Mouse (Mus musculus) brown adipose tissue, adult 24 weeks (tissue): ENCODE data around the gene Serpina3j. TPM values are rescaled to one million over a fixed set of nuclear protein-coding genes. Genes with fewer than 3 reads are reported as not detected.
"Not testable (repeated sequence)": the region's sequence is repeated elsewhere in the genome, so short reads cannot be mapped to it uniquely, and the experiment has no call there.

Experiments used
- H3K27ac ChIP-seq: fragments of 200-500 bp; replicated peaks from 2 replicates; pipeline ENCODE4 v1.5.1; 2012; ENCODE audit warnings: low read depth, mild to moderate bottlenecking, low read length
- H3K4me1 ChIP-seq: fragments of 200-500 bp; 2 replicates; pipeline ENCODE4 v1.6.1; 2012; ENCODE audit warnings: low read length, mixed read lengths; ENCODE audit not compliant: control insufficient read depth, insufficient read depth, insufficient read length
- H3K4me3 ChIP-seq: fragments of 200-500 bp; 2 replicates; pipeline ENCODE4 v1.5.1; 2012; ENCODE audit warnings: low read depth, mild to moderate bottlenecking, low read length, moderate library complexity; ENCODE audit not compliant: insufficient read depth
- polyA plus RNA-seq: library from polyadenylated mRNA; stranded (reverse); fragments of >200 nt; gene quantifications from 2 replicates; pipeline ENCODE4 v1.2.4, GENCODE M21; 2012; ENCODE audit not compliant: missing spikeins, insufficient read depth, insufficient read length

Gene Serpina3j
- polyA plus RNA-seq, 1 experiment = 0.48 TPM

DNA sequence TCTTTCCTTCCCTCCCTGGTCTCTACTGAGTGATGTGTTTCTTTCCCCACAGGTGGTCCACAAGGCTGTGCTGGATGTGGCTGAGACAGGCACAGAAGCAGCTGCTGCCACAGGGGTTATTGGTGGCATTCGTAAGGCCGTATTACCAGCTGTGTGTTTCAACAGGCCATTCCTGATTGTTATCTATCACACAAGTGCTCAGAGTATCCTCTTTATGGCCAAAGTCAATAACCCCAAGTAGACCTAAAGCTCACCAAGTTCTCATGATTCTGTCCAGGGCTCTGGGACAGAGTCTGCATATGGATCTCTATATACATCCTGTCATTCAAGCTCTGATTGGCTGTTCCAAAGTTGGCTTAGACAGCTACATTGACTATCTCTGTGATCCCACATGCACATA is 30.8 kb downstream of the Serpina3j start:
- no peak overlapping the region for H3K4me3 ChIP-seq

GRCm38 (mm10) chr12:104345707-104346106 is 31.4 kb downstream of the Serpina3j start:
- H3K27ac ChIP-seq = no peak overlapping the region
- H3K4me3 ChIP-seq = no peak overlapping the region
- H3K4me1 ChIP-seq = no peaks in the 10 kb centered on the region

More for the DNA sequence above, 30.8 kb downstream of the Serpina3j start:
- no peak overlapping the region for H3K27ac ChIP-seq
- H3K4me1 ChIP-seq = no peaks in the 10 kb centered on the region

DNA sequence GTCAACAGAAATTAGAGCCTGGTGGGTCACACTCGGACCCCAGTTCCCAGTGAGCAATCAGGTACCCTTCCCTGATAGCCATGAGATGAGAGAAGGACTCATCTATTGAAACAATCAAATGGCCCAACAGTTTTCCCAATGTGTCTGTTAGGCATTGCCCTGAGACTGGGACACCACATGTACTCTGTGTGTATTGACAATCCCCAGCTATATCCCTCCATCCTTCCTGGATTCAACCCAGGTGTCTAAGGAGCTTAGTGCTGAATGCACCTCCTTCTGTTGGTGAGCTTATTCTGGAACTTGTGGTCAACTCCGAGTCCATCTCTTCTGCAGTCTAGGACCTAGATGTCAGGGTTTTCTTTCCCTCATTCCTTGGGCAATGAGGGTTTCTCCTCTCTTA is 32.7 kb downstream of the Serpina3j start:
- Histone ChIP-seq H3K27ac (no peak overlapping the region), H3K4me1 (no peaks in the 10 kb centered on the region), H3K4me3 (no peak overlapping the region)

DNA sequence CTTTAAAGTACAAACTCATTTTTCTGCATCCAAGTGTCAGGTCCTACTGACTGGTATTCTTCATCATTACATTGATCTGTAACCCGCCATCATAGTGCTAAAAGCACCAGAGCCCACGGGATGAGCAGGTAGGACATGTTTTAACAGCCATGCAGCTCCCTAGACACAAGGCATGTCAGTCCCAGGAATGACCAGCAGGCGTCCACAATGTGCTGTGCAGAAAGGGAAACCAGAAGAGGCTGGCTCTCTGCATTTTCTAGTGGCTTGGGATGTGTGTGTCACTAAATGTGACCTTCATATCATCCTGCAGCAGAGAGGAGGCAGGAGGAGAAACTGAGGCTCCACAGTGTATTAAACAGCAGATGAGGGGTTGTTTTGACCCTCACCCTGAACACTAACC is 37.5 kb downstream of the Serpina3j start:
- not testable (repeated sequence) for H3K27ac ChIP-seq, H3K4me3 ChIP-seq, H3K4me1 ChIP-seq

- H3K4me1 ChIP-seq = no peaks in the 10 kb centered on the region
Measured at GRCm38 (mm10) chr12:104356006-104356405, 41.7 kb downstream of the Serpina3j start.

GRCm38 (mm10) chr12:104369986-104370385 is 55.6 kb downstream of the Serpina3j start:
- no peak overlapping the region for H3K4me3 ChIP-seq
- H3K27ac ChIP-seq = no peak overlapping the region

More at GRCm38 (mm10) chr12:104356006-104356405, 41.7 kb downstream of the Serpina3j start:
- H3K27ac ChIP-seq = no peak overlapping the region
- H3K4me3 ChIP-seq = no peak overlapping the region

More at GRCm38 (mm10) chr12:104369986-104370385, 55.6 kb downstream of the Serpina3j start:
- H3K4me1 ChIP-seq = no peaks in the 10 kb centered on the region

Other genes starting within 250 kb of the Serpina3j start
- not detected in 2 replicates for gene Serpina5, start 213.4 kb upstream of the Serpina3j start, polyA plus RNA-seq
- gene Serpina3a, start 201.8 kb upstream of the Serpina3j start, polyA plus RNA-seq = not detected in 2 replicates
- gene Serpina3b, start 186.6 kb upstream of the Serpina3j start, polyA plus RNA-seq = not detected in 2 replicates
- 13.7 and 14.2 TPM in 2 replicates for gene Serpina3c, start 160.7 kb upstream of the Serpina3j start, polyA plus RNA-seq
- gene Serpina3f, start 100.0 kb upstream of the Serpina3j start, polyA plus RNA-seq = not detected in 2 replicates
- gene Serpina3g, start 78.3 kb upstream of the Serpina3j start, polyA plus RNA-seq = not detected in 2 replicates
- not detected in 2 replicates for gene Serpina3i, start 51.4 kb upstream of the Serpina3j start, polyA plus RNA-seq
- gene Serpina3k, start 23.9 kb downstream of the Serpina3j start, polyA plus RNA-seq = 0.54 and 2.7 TPM in 2 replicates
- not detected in 2 replicates for gene Serpina3m, start 23.9 kb downstream of the Serpina3j start, polyA plus RNA-seq
- 14.6 and 16.0 TPM in 2 replicates for gene Serpina3n, start 92.2 kb downstream of the Serpina3j start, polyA plus RNA-seq
- gene Gsc, start 158.8 kb downstream of the Serpina3j start, polyA plus RNA-seq = not detected in 2 replicates